Comparison of ENCODE assay signal across 13 mouse cellular contexts in genomic region chr1:160855411-160855810, GRCm38 (mm10).
"Had no signal": no experiment of that assay in that cellular context is flagged by ENCODE, and none has a peak within 500 bp of the region (broad histone marks: within the 10 kb centered on the region; RNA-seq: fewer than 3 reads in every experiment).

No protein-coding gene starts in this region.

- H3K9ac ChIP-seq: neural tube, embryonic 13.5 days; neural tube, embryonic 15.5 days; stomach, embryonic 15.5 days had no signal

- H3K27ac ChIP-seq: neural tube, embryonic 13.5 days; neural tube, embryonic 15.5 days; stomach, embryonic 15.5 days; stomach, postnatal 0 days had no signal

- H3K27me3 ChIP-seq: neural tube, embryonic 13.5 days; neural tube, embryonic 15.5 days; stomach, embryonic 15.5 days had no signal

- DNase-seq: right cerebral cortex, postnatal 14 days; right cerebral cortex, postnatal 4 days; spleen, adult 18-20 months; thymus, adult 18-20 months; thymus, adult 2 months; thymus, postnatal 14 days; thymus, postnatal 25 days; thymus, postnatal 36 days; thymus, postnatal 4 days had no signal

- H3K4me3 ChIP-seq: neural tube, embryonic 13.5 days; neural tube, embryonic 15.5 days; stomach, embryonic 15.5 days had no signal

- H3K4me1 ChIP-seq: neural tube, embryonic 13.5 days; neural tube, embryonic 15.5 days; stomach, embryonic 15.5 days had no signal

- H3K36me3 ChIP-seq: neural tube, embryonic 13.5 days; neural tube, embryonic 15.5 days; stomach, embryonic 15.5 days had no signal
